ENCODE assay signal across 9 mouse cellular contexts in the genomic region with DNA sequence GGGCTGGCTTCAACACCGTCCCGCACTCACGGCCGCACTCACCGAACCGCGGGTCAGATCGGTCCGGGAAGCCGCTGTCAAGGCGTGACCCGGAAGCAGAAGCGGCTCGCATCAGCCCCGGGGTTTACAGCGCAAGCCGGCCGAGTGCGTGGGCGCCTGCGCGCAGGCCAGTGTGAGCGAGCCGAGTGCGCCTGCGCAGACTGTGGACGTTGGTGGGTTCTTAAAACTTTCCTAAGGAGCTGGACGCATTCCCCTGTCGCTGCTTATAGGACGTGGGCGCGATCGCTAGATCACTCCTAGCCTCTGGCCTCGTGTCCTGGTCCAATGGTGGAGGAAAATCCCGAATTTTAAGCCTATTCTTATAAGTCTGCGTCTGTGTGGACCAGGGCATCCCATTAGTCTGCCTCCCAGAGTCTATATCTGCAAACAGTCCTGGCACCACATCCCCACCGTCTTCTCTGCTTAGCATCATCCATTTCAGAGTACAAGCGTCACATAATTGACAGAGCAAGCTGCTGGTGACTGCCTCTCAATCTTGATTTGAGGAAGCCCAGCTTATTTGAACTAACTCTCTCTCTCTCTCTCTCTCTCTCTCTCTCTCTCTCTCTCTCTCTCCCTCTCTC. TPM values are rescaled to one million over a fixed set of nuclear protein-coding genes. Genes with fewer than 3 reads are reported as not detected.
A peak's percentile ranks its signal among the peaks of the same experiment; 100 is the strongest.
DNase-seq lines count a peak whose midpoint lies in the region; ATAC-seq lines count a peak whose summit lies in the region.
"Had no signal": no experiment of that assay in that cellular context is flagged by ENCODE, and none has a peak within 500 bp of the region (broad histone marks: within the 10 kb centered on the region; RNA-seq: fewer than 3 reads in every experiment).

No protein-coding gene starts in this region.

- H3K27ac ChIP-seq in heart, embryonic 13.5 days (replicated peaks), result peak overlapping the region; percentile 92
- H3K27ac ChIP-seq in liver, embryonic 12.5 days, result peak overlapping the region; percentile 75
- H3K27ac ChIP-seq in stomach, embryonic 15.5 days, result peak overlapping the region; percentile 69

- no peaks in the 10 kb centered on the region for H3K27me3 ChIP-seq in heart, embryonic 13.5 days (replicated peaks)
- H3K27me3 ChIP-seq in liver, embryonic 12.5 days (replicated peaks), result 0 out of 2 replicates have a peak, but pooled peaks cover 3% of the 10 kb centered on the region
- H3K27me3 ChIP-seq in stomach, embryonic 15.5 days (replicated peaks), result no peaks in the 10 kb centered on the region

- DNase-seq in CD4-positive helper T cell, adult 2 months (ENCODE audit: low read depth, low spot score), result peak; percentile 94
- peak; percentile 82 for DNase-seq in brain, embryonic 18.5 days (ENCODE audit: low read depth, low spot score)
- peak; percentile 97 for DNase-seq in kidney, postnatal 10 days
- DNase-seq in natural killer cell, adult 2 months (ENCODE audit: low spot score in 2 of 2), result peak; percentile 85 to 89

- peak overlapping the region; percentile 90 for H3K4me2 ChIP-seq in heart, embryonic 13.5 days
- H3K4me2 ChIP-seq in liver, embryonic 12.5 days, result peak overlapping the region; percentile 90
- peak overlapping the region; percentile 77 for H3K4me2 ChIP-seq in stomach, embryonic 15.5 days

- H3K9ac ChIP-seq in heart, embryonic 13.5 days, result peak overlapping the region; percentile 99
- peak overlapping the region; percentile 95 for H3K9ac ChIP-seq in liver, embryonic 12.5 days
- H3K9ac ChIP-seq in stomach, embryonic 15.5 days, result peak overlapping the region; percentile 95

- peaks cover 32% of the 10 kb centered on the region for H3K4me1 ChIP-seq in heart, embryonic 13.5 days
- peaks cover 15% of the 10 kb centered on the region for H3K4me1 ChIP-seq in liver, embryonic 12.5 days
- 0 out of 2 replicates have a peak, but pooled peaks cover 7% of the 10 kb centered on the region for H3K4me1 ChIP-seq in stomach, embryonic 15.5 days

- peak overlapping the region; percentile 99 for H3K4me3 ChIP-seq in heart, embryonic 13.5 days
- H3K4me3 ChIP-seq in liver, embryonic 12.5 days, result peak overlapping the region; percentile 78
- H3K4me3 ChIP-seq in stomach, embryonic 15.5 days (replicated peaks), result peak overlapping the region; percentile 97

- ATAC-seq in erythroid progenitor cell, adult 5-6 weeks (replicated peaks; ENCODE audit: low FRiP score, poor library complexity, severe bottlenecking), result peak; percentile 99
- peak; percentile 87 for ATAC-seq in heart, embryonic 13.5 days (ENCODE audit: extremely low read depth, insufficient number of reproducible peaks, low FRiP score, low TSS enrichment)
- peak; percentile 97 for ATAC-seq in liver, embryonic 12.5 days
- ATAC-seq in stomach, embryonic 15.5 days (ENCODE audit: insufficient read depth, low FRiP score, low read depth), result peak; percentile 95

- H3K36me3 ChIP-seq in heart, embryonic 13.5 days, result peaks cover 20% of the 10 kb centered on the region
- peaks cover 19% of the 10 kb centered on the region for H3K36me3 ChIP-seq in liver, embryonic 12.5 days
- H3K36me3 ChIP-seq in stomach, embryonic 15.5 days, result no peaks in the 10 kb centered on the region

- H3K9me3 ChIP-seq in heart, embryonic 13.5 days, result no peaks in the 10 kb centered on the region
- no peaks in the 10 kb centered on the region for H3K9me3 ChIP-seq in liver, embryonic 12.5 days (replicated peaks)
- H3K9me3 ChIP-seq in stomach, embryonic 15.5 days, result no peaks in the 10 kb centered on the region

- under 1% methylated on average over 38 of the region's 38 CpGs for WGBS in heart, embryonic 13.5 days
- WGBS in liver, embryonic 12.5 days (ENCODE audit: insufficient replicate concordance), result 2% methylated on average over 38 of the region's 38 CpGs
- under 1% methylated on average over 38 of the region's 38 CpGs for WGBS in stomach, embryonic 15.5 days

RNA-seq across cellular contexts. Expression of a gene that starts 19.8 kb away (rescaled TPM):
- 8.8 and 28.8 TPM in 2 replicates for total RNA-seq in erythroid progenitor cell, adult 5-6 weeks (2015; ENCODE audit: low replicate concordance)
- total RNA-seq in erythroid progenitor cell, adult 5-6 weeks (2017; ENCODE audit: low replicate concordance), result 4.2 and 8.1 TPM in 2 replicates
- polyA plus RNA-seq in heart, embryonic 13.5 days (2015; fragmentation: Nextera tagmentation; extraction: Ambion mirVana), result 76.5 and 86.6 TPM in 2 replicates
- polyA plus RNA-seq in liver, embryonic 12.5 days (2016; fragmentation: Nextera tagmentation; extraction: Ambion mirVana), result 25.6 and 25.9 TPM in 2 replicates
- polyA plus RNA-seq in stomach, embryonic 15.5 days (2015; fragmentation: Nextera tagmentation; extraction: Ambion mirVana), result 42.8 and 43.7 TPM in 2 replicates

RNA-seq across cellular contexts. Expression of a gene that starts 21.3 kb away (rescaled TPM):
- not detected in 2 replicates for total RNA-seq in erythroid progenitor cell, adult 5-6 weeks (2015; ENCODE audit: low replicate concordance)
- not detected in 2 replicates for total RNA-seq in erythroid progenitor cell, adult 5-6 weeks (2017; ENCODE audit: low replicate concordance)
- polyA plus RNA-seq in heart, embryonic 13.5 days (2015; fragmentation: Nextera tagmentation; extraction: Ambion mirVana), result 1.1 and 1.4 TPM in 2 replicates
- not detected in 2 replicates for polyA plus RNA-seq in liver, embryonic 12.5 days (2016; fragmentation: Nextera tagmentation; extraction: Ambion mirVana)
- polyA plus RNA-seq in stomach, embryonic 15.5 days (2015; fragmentation: Nextera tagmentation; extraction: Ambion mirVana), result 1.6 and 2.0 TPM in 2 replicates

RNA-seq across cellular contexts. Expression of a gene that starts 49.7 kb away (rescaled TPM):
- not detected in 2 replicates for total RNA-seq in erythroid progenitor cell, adult 5-6 weeks (2015; ENCODE audit: low replicate concordance)
- total RNA-seq in erythroid progenitor cell, adult 5-6 weeks (2017; ENCODE audit: low replicate concordance), result not detected in 2 replicates
- polyA plus RNA-seq in heart, embryonic 13.5 days (2015; fragmentation: Nextera tagmentation; extraction: Ambion mirVana), result not detected in 2 replicates
- not detected in 2 replicates for polyA plus RNA-seq in liver, embryonic 12.5 days (2016; fragmentation: Nextera tagmentation; extraction: Ambion mirVana)
- not detected in 2 replicates for polyA plus RNA-seq in stomach, embryonic 15.5 days (2015; fragmentation: Nextera tagmentation; extraction: Ambion mirVana)
- polyA plus RNA-seq: gonadal fat pad, adult 2 months had no signal

RNA-seq across cellular contexts. Expression of a gene that starts 52.1 kb away (rescaled TPM):
- total RNA-seq in erythroid progenitor cell, adult 5-6 weeks (2015; ENCODE audit: low replicate concordance), result 35.0 and 47.4 TPM in 2 replicates
- 42.2 and 49.9 TPM in 2 replicates for total RNA-seq in erythroid progenitor cell, adult 5-6 weeks (2017; ENCODE audit: low replicate concordance)
- polyA plus RNA-seq in heart, embryonic 13.5 days (2015; fragmentation: Nextera tagmentation; extraction: Ambion mirVana), result 18.2 and 19.6 TPM in 2 replicates
- 27.8 and 28.4 TPM in 2 replicates for polyA plus RNA-seq in liver, embryonic 12.5 days (2016; fragmentation: Nextera tagmentation; extraction: Ambion mirVana)
- polyA plus RNA-seq in stomach, embryonic 15.5 days (2015; fragmentation: Nextera tagmentation; extraction: Ambion mirVana), result 27.9 and 29.0 TPM in 2 replicates

RNA-seq across cellular contexts. Expression of a gene that starts 53.3 kb away (rescaled TPM):
- 4.3 and 8.8 TPM in 2 replicates for total RNA-seq in erythroid progenitor cell, adult 5-6 weeks (2015; ENCODE audit: low replicate concordance)
- 17.8 and 22.8 TPM in 2 replicates for total RNA-seq in erythroid progenitor cell, adult 5-6 weeks (2017; ENCODE audit: low replicate concordance)
- 86.7 and 90.4 TPM in 2 replicates for polyA plus RNA-seq in heart, embryonic 13.5 days (2015; fragmentation: Nextera tagmentation; extraction: Ambion mirVana)
- polyA plus RNA-seq in liver, embryonic 12.5 days (2016; fragmentation: Nextera tagmentation; extraction: Ambion mirVana), result 28.8 and 30.3 TPM in 2 replicates
- 28.3 and 31.0 TPM in 2 replicates for polyA plus RNA-seq in stomach, embryonic 15.5 days (2015; fragmentation: Nextera tagmentation; extraction: Ambion mirVana)

Comparison
In these comparisons a context has a peak if more than half of its experiments do, and no peak if none do; other contexts are left out.
1. Peak in every context shown above with its lines: DNase-seq, ATAC-seq, H3K4me3 ChIP-seq and H3K27ac ChIP-seq.